Mouse (Mus musculus) MEL (cell line): ENCODE results near the gene Med25.

ENCODE experiments used
- CTCF ChIP-seq, 3 experiments: IDR thresholded peaks in 2 of 3; conservative IDR thresholded peaks in 1 of 3; 2 replicates each; pipeline ENCODE4 v1.5.1; 2011 to 2012; ENCODE audit warnings: low read length in 3 of 3, low read depth in 2 of 3, mild to moderate bottlenecking in 2 of 3, improper control_type of control experiment in 1 of 3, inconsistent platforms in 1 of 3, mixed read lengths in 1 of 3, moderate library complexity in 1 of 3; ENCODE audit not compliant: control insufficient read depth in 1 of 3, insufficient read depth in 1 of 3, poor library complexity in 1 of 3, severe bottlenecking in 1 of 3
- EP300 ChIP-seq, 2 experiments: IDR thresholded peaks; 2 replicates each; pipeline ENCODE4 v1.6.1; 2011; ENCODE audit warnings: improper control_type of control experiment in 2 of 2, low read length in 2 of 2, low read depth in 1 of 2, mild to moderate bottlenecking in 1 of 2
- MAFK ChIP-seq: IDR thresholded peaks from 2 replicates; pipeline ENCODE4 v1.6.1; 2011; ENCODE audit warnings: low read depth, mild to moderate bottlenecking, low read length, improper control_type of control experiment, borderline replicate concordance
- MAX ChIP-seq: IDR thresholded peaks from 2 replicates; pipeline ENCODE4 v1.6.1; 2011; ENCODE audit warnings: low read length, improper control_type of control experiment
- POLR2AphosphoS5 ChIP-seq: IDR thresholded peaks from 2 replicates; pipeline ENCODE4 v1.6.1; 2012; ENCODE audit warnings: low read depth, borderline replicate concordance, mild to moderate bottlenecking, inconsistent platforms, low read length, moderate library complexity, mixed read lengths
- SMC3 ChIP-seq: IDR thresholded peaks from 2 replicates; pipeline ENCODE4 v1.6.1; 2011; ENCODE audit warnings: low read depth, low read length, improper control_type of control experiment
- TAL1 ChIP-seq: IDR thresholded peaks from 2 replicates; pipeline ENCODE4 v1.6.1; 2012; ENCODE audit warnings: mild to moderate bottlenecking, inconsistent platforms, low read length, moderate library complexity, mixed read lengths
- TCF12 ChIP-seq: IDR thresholded peaks from 2 replicates; pipeline ENCODE4 v1.6.1; 2014; ENCODE audit warnings: low read depth, mild to moderate bottlenecking, inconsistent platforms, low read length, improper control_type of control experiment, moderate library complexity

GRCm38 (mm10) chr7:44888256-44889105 lies 4.0 kb downstream of the Med25 start:
- TF ChIP-seq CTCF (IDR thresholded peaks at IDR 0.05 in 2 of 3, conservative IDR thresholded peaks at IDR 0.05 in 1 of 3; ENCODE audit: control insufficient read depth in 1 of 3, insufficient read depth in 1 of 3, low read depth in 2 of 3, low read length in 3 of 3, poor library complexity in 1 of 3, severe bottlenecking in 1 of 3) (no peak), EP300 (IDR thresholded peaks at IDR 0.05; ENCODE audit: low read depth in 1 of 2, low read length in 2 of 2) (no peak), MAX (no peak), MAFK (no peak), POLR2AphosphoS5 (no peak), TAL1 (no peak), TCF12 (no peak), SMC3 (no peak)
